Mouse (Mus musculus) forebrain, embryonic 16.5 days (tissue): ENCODE results near the gene Tprn. TPM values are rescaled to one million over a fixed set of nuclear protein-coding genes. Genes with fewer than 3 reads are reported as not detected.
"Not testable (repeated sequence)": the region's sequence is repeated elsewhere in the genome, so short reads cannot be mapped to it uniquely, and the experiment has no call there.

ENCODE experiments used
- ATAC-seq: fragments of 200-750 bp; cut with Nextera tagmentation; 2 replicates; pipeline ENCODE4 v1.8.0; 2017; ENCODE audit warnings: mild to moderate bottlenecking, moderate library complexity
- H3K27ac ChIP-seq: fragments of 300-500 bp; sonication (generic); 2 replicates; pipeline ENCODE4 v1.5.1; 2014; ENCODE audit warnings: low read length, control low read depth
- H3K27me3 ChIP-seq: fragments of 300-500 bp; sonication (generic); replicated peaks from 2 replicates; pipeline ENCODE4 v1.6.1; 2014; ENCODE audit warnings: low read length; ENCODE audit not compliant: control insufficient read depth, insufficient read depth
- H3K36me3 ChIP-seq: fragments of 300-500 bp; sonication (generic); 2 replicates; pipeline ENCODE4 v1.6.1; 2014; ENCODE audit not compliant: control insufficient read depth, insufficient read depth
- H3K4me1 ChIP-seq: fragments of 300-500 bp; sonication (generic); replicated peaks from 2 replicates; pipeline ENCODE4 v1.6.1; 2014; ENCODE audit warnings: low read length; ENCODE audit not compliant: control insufficient read depth, insufficient read depth
- H3K4me2 ChIP-seq: fragments of 300-500 bp; sonication (generic); 2 replicates; pipeline ENCODE4 v1.6.1; 2014; ENCODE audit warnings: mild to moderate bottlenecking, low read length, control low read depth
- H3K4me3 ChIP-seq: fragments of 300-500 bp; sonication (generic); replicated peaks from 2 replicates; pipeline ENCODE4 v1.5.1; 2014; ENCODE audit warnings: mild to moderate bottlenecking, low read length, control low read depth
- H3K9ac ChIP-seq: fragments of 300-500 bp; sonication (generic); replicated peaks from 2 replicates; pipeline ENCODE4 v1.6.1; 2014; ENCODE audit warnings: low read depth, low read length, control low read depth
- H3K9me3 ChIP-seq: fragments of 300-500 bp; sonication (generic); 2 replicates; pipeline ENCODE4 v1.6.1; 2016; ENCODE audit warnings: low read length; ENCODE audit not compliant: control insufficient read depth
- whole genome bisulfite sequencing: fragments of 180-500 bp; shearing (Covaris S2); extraction: QIAGEN DNeasy Blood & Tissue Kit; methylation state at CpG from one replicate; pipeline ENCODE4 v1.1.7; 2014; 5-methylcytosine and 5-hydroxymethylcytosine counted together
- polyA plus RNA-seq: library from polyadenylated mRNA; unstranded; fragments of >200 nt; fragmentation: Nextera tagmentation; extraction: Ambion mirVana; gene quantifications from 2 replicates; pipeline ENCODE4 v1.2.1, GENCODE M21; 2015

Tprn gene
- polyA plus RNA-seq, 1 experiment from 2014 or later, result 14.8 TPM

DNA sequence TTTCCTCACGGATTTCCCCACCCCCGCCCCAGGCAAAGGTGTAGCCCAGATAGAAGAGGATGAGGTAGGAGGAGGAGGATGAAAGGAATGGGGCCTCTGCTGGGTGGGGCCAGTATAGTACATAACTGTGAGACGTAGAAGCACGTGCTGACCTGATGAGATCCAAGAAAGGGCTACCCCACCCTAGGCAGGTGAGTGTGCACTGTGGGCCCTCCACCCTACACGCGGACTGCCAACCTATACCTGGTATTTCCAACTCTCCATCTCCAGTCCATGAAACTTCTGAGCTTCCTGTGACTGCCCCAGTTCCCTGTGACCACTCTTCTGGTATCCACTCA, 21.0 kb upstream of the Tprn start:
- peak overlapping the region; percentile 73 for H3K9ac ChIP-seq
- H3K4me3 ChIP-seq, result peak overlapping the region; percentile 71
- peak overlapping the region; percentile 73 for H3K27ac ChIP-seq
- H3K36me3 ChIP-seq, result no peaks in the 10 kb centered on the region
- no peaks in the 10 kb centered on the region for H3K9me3 ChIP-seq
- peak; percentile 11 for ATAC-seq
- peak overlapping the region; percentile 67 for H3K4me2 ChIP-seq
- H3K27me3 ChIP-seq, result no peaks in the 10 kb centered on the region
- H3K4me1 ChIP-seq, result peaks cover 30% of the 10 kb centered on the region
- 12% methylated on average over 6 of the region's 6 CpGs for WGBS

DNA sequence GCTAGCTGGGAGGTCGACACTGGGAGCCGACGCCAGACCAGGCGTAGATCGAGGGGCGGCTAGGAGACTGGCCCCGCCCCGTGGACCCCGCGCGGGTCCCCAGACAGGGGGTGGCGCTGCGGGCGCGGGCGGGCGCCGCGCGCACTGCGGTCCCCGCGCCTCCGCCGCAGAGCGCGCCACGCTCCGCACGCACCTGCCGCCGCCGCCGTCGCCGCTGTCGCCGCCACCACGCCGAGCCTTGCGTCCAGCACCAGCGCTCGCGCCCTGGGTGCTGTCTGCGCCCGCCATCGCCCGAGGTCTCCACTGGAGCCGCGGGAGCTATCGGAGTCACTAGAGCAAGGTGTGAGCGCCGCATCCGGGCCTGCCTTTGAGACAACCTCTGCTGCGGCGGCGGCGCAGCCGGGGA, 20.3 kb upstream of the Tprn start, which contains the start of the genes Rnf208 and Cysrt1:
Gene Rnf208 (plus strand): TSS at position 155 of the 406 bp plus-strand sequence.
Gene Cysrt1 (minus strand): TSS at position 352 of the 406 bp plus-strand sequence.
- peak within 1 kb of the TSS; percentile 73 for H3K9ac ChIP-seq
- 0% methylated on average over 59 of the region's 59 CpGs for WGBS
- H3K36me3 ChIP-seq, result no peaks in the 10 kb centered on the region
- H3K27me3 ChIP-seq, result no peaks in the 10 kb centered on the region
- peak; percentile 69 for ATAC-seq
- peak within 1 kb of the TSS; percentile 67 for H3K4me2 ChIP-seq
- H3K9me3 ChIP-seq, result no peaks in the 10 kb centered on the region
- H3K27ac ChIP-seq, result peak within 1 kb of the TSS; percentile 73
- H3K4me3 ChIP-seq, result peak within 1 kb of the TSS; percentile 71
- peaks cover 30% of the 10 kb centered on the region for H3K4me1 ChIP-seq

DNA sequence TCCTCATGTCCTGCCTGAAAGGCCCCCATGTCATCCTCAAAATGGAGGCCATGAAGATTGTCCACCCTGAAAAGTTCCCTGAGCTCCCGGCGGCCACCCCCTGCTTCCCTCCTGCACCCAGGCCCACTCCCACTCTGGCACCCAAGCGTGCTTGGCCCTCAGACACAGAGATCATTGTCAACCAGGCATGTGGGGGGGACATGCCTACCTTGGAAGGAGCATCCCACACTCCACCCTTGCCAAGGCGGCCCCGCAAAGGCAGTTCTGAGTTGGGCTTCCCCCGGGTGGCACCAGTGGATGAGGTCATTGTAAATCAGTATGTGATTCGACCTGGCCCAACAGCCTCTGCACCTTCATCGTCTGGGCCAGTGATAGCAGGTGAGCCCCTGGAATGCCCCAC, 19.1 kb upstream of the Tprn start:
- H3K4me2 ChIP-seq, result peak overlapping the region; percentile 67
- no peaks in the 10 kb centered on the region for H3K36me3 ChIP-seq
- H3K27me3 ChIP-seq, result no peaks in the 10 kb centered on the region
- H3K27ac ChIP-seq, result no peak overlapping the region
- H3K9ac ChIP-seq, result peak overlapping the region; percentile 73
- H3K9me3 ChIP-seq, result no peaks in the 10 kb centered on the region
- ATAC-seq, result no peak
- peak overlapping the region; percentile 71 for H3K4me3 ChIP-seq
- 79% methylated on average over 8 of the region's 8 CpGs for WGBS
- H3K4me1 ChIP-seq, result peaks cover 30% of the 10 kb centered on the region

DNA sequence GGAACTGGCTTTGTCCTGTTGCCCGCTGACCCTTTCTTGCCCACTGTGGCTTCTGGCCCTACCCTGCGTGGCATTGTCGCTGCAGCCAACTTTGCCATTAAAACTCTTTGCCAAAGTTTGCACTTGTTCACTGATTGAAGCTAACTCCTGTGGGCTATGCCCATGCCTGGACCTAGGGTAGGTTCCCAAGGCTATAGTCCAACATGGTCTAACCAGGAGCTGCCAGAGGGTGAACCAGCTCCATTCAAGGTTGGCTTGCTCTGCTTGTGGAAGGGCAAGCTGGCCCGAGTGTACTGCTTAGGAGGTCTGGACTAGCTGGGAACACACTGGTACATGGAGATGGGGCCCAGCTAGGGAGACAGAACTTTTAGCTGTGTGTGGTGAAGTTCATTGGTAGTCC, 18.3 kb upstream of the Tprn start:
- Histone ChIP-seq H3K4me2 (no peak overlapping the region), H3K27ac (no peak overlapping the region), H3K27me3 (no peaks in the 10 kb centered on the region), H3K9ac (no peak overlapping the region), H3K9me3 (no peaks in the 10 kb centered on the region), H3K4me3 (no peak overlapping the region), H3K36me3 (no peaks in the 10 kb centered on the region), H3K4me1 (peaks cover 30% of the 10 kb centered on the region)
- no peak for ATAC-seq
- WGBS, result 89% methylated on average over 4 of the region's 4 CpGs

DNA sequence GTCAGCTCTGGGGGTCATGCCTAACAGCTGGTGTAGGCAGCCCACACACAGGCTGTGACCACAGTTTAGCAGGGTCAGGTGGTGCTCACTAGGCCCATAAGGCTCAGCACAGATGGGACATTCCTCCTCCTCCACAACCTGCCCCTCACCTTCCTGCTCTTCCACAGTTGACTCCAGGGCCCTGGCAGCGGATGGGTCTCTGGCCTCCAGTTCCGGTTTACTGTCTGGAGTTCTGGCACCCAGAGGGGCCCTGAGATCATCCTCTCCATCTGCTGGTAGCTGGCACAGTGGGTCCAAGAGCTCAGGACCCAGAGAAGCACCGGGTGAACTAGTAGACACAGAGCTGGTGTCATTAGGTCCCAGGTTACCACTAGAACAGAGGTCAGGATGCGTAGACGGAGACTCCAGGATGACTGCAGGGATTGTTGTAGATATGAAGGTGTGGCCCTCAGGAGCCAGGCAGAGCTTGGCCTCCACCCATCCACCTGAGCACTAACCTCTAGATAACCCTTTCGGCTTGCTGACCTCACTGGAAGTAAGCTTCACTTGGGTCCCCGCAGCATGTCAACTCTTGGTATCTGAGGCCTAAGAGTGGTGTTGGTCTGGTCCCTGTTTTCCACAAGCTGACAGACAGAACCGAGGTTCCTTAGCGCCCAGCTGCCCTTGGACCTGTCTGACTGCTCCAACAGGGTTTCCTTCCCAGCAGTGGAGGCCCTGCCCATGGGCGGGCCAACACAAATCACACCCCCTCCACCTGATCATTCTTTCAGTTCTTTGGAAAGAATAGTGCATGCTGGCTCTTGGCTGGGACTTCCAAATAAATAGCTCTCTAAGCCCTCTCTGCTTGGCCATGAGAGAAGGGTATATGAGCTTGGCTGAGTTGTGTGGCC, 16.0 kb upstream of the Tprn start, which contains the start of gene AL732309.1:
Gene AL732309.1 (minus strand): TSS at position 681 of the 890 bp plus-strand sequence.
- Histone ChIP-seq H3K9me3 (no peaks in the 10 kb centered on the region), H3K36me3 (0 out of 2 replicates have a peak, but pooled peaks cover under 1% of the 10 kb centered on the region), H3K4me2 (no peak within 1 kb of the TSS), H3K27me3 (no peaks in the 10 kb centered on the region), H3K9ac (no peak within 1 kb of the TSS), H3K27ac (no peak within 1 kb of the TSS), H3K4me1 (peaks cover 17% of the 10 kb centered on the region), H3K4me3 (no peak within 1 kb of the TSS)
- ATAC-seq, result no peak
- WGBS, result 94% methylated on average over 10 of the region's 10 CpGs

DNA sequence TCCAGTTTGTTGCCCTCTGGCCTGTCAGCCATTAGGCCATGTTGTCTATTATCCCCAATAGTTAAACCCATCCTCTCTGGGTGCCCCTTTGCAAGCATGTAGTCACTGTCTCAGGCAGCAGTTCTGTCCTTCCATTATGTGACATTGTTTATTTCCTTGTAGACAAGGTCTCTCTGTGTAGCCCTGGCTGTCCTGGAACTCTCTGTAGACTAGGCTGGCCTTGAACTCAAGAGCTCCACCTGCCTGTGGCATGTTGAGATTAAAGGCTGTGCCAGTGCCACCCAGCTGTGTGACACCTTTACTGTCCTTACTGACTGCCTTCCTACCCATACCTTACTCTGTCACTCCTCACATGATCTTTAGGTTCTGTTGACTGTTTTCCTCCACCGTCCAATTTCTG, 10.1 kb upstream of the Tprn start:
- no peak overlapping the region for H3K4me3 ChIP-seq
- H3K27me3 ChIP-seq, result no peaks in the 10 kb centered on the region
- H3K36me3 ChIP-seq, result 0 out of 2 replicates have a peak, but pooled peaks cover 3% of the 10 kb centered on the region
- peaks cover 21% of the 10 kb centered on the region for H3K4me1 ChIP-seq
- ATAC-seq, result no peak
- 85% methylated on average over 1 of the region's 1 CpGs for WGBS
- H3K27ac ChIP-seq, result no peak overlapping the region
- H3K9ac ChIP-seq, result no peak overlapping the region
- no peak overlapping the region for H3K4me2 ChIP-seq
- H3K9me3 ChIP-seq, result no peaks in the 10 kb centered on the region

DNA sequence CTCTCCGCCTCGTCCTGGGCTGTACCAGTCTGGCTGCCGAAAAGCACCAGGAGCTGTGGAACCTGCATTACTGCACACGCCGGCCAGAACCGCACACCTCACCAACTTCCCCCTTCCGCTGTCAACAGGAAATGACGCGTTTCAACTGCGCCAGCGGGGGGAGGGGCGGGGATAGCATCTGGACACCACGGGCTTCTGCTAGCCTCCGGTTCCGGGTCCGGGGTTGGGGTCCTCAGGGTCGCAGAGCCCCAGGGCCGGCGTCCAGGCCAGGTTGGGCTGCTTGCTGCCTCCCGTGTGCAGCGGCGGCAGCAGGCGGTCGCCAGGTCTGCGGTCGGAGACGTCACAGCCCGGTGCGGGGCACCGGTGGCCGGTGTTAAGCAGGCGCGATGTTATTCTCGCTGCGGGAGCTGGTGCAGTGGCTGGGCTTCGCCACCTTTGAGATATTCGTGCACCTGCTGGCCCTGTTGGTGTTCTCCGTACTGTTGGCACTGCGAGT, 7.1 kb upstream of the Tprn start, which contains the start of gene Tmem203:
Gene Tmem203 (plus strand): TSS at position 156 of the 496 bp plus-strand sequence.
- Histone ChIP-seq H3K4me3 (peak within 1 kb of the TSS; percentile 97), H3K4me1 (peaks cover 21% of the 10 kb centered on the region), H3K27ac (peak within 1 kb of the TSS; percentile 81), H3K4me2 (peak within 1 kb of the TSS; percentile 95), H3K9ac (peak within 1 kb of the TSS; percentile 91), H3K9me3 (no peaks in the 10 kb centered on the region), H3K27me3 (no peaks in the 10 kb centered on the region), H3K36me3 (0 out of 2 replicates have a peak, but pooled peaks cover 3% of the 10 kb centered on the region)
- WGBS, result under 1% methylated on average over 39 of the region's 39 CpGs
- ATAC-seq, result peak; percentile 92

DNA sequence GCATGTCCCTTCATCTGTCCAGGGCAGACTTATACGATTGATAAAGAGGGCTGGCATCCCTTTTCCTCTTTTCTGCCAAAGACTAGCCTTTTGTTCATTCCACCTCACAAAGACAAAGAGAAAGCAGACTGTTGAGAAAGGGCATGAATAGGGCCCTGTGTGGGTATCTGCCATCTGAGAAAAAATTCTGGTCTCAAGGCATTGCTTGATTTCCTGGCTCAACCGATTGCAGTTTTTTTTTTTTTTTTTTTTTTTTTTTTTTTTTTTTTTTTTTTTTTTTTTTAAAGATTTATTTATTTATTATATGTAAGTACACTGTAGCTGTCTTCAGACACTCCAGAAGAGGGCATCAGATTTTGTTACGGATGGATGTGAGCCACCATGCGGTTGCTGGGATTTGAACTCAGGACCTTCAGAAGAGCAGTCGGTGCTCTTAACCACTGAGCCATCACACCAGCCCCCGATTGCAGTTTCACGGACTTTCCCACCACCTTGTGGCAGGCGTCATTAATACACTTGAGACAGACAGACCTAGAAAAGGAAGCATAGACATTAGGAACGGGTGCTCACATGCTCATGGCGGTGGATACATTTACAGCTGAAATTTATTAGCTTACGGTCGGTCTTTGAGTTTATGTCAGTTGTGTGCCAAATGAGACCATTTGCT, 5.8 kb upstream of the Tprn start:
- not testable (repeated sequence) for H3K27ac ChIP-seq, H3K36me3 ChIP-seq, H3K27me3 ChIP-seq, H3K9me3 ChIP-seq, ATAC-seq
- peak overlapping the region; percentile 97 for H3K4me3 ChIP-seq
- 60% methylated on average over 11 of the region's 12 CpGs for WGBS
- H3K4me1 ChIP-seq, result peaks cover 21% of the 10 kb centered on the region
- H3K4me2 ChIP-seq, result peak overlapping the region; percentile 95
- H3K9ac ChIP-seq, result peak overlapping the region; percentile 91

DNA sequence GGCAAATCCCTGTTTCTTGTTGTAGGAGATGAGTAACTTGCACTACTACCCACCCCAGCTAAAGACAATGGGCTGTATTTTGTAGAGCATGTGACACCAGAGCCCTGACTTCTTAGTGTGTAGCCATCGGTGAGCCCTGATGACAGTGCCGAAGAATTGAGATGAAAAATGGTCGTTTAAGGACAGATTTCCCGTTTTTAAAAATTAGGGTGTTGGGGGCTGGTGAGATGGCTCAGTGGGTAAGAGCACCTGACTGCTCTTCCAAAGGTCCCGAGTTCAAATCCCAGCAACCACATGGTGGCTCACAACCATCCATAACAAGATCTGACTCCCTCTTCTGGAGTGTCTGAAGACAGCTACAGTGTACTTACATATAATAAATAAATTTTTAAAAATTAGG, 5.2 kb upstream of the Tprn start:
- H3K4me1 ChIP-seq, result peaks cover 24% of the 10 kb centered on the region
- not testable (repeated sequence) for H3K36me3 ChIP-seq, H3K9me3 ChIP-seq, ATAC-seq, H3K4me3 ChIP-seq, H3K9ac ChIP-seq, H3K27me3 ChIP-seq, H3K27ac ChIP-seq, H3K4me2 ChIP-seq
- 87% methylated on average over 5 of the region's 5 CpGs for WGBS
